Mouse (Mus musculus): ENCODE measurements around the gene Sptbn1. TPM values are rescaled to one million over a fixed set of nuclear protein-coding genes. Genes with fewer than 3 reads are reported as not detected.

Sptbn1 gene
- 87.4 and 100 TPM in 2 replicates for polyA plus RNA-seq (2015; fragmentation: Nextera tagmentation; extraction: Ambion mirVana)

GRCm38 (mm10) chr11:30267892-30268647 is at the start of gene Sptbn1:
TSS of gene Sptbn1 (minus strand) at chr11:30268175.

Other genes with a start within 250 kb of the Sptbn1 start
- gene Eml6, start 242.1 kb downstream of the Sptbn1 start, polyA plus RNA-seq (2015; fragmentation: Nextera tagmentation; extraction: Ambion mirVana): 1.3 and 1.5 TPM in 2 replicates
- gene 4930505A04Rik, start 203.7 kb upstream of the Sptbn1 start, polyA plus RNA-seq (2015; fragmentation: Nextera tagmentation; extraction: Ambion mirVana): 0.14 TPM in 1 of 2 replicates, not detected in the other

All from adrenal gland, postnatal 0 days (tissue).